Mouse (Mus musculus) cortical plate, adult 2 months (tissue): ENCODE measurements around the gene Mylk3.

Experiments
- CTCF ChIP-seq: fragments of 200-500 bp; IDR thresholded peaks from 2 replicates; pipeline ENCODE4 v1.5.1; 2011; ENCODE audit warnings: mild to moderate bottlenecking, control low read depth, low read length; ENCODE audit not compliant: insufficient read depth; ENCODE audit errors: extremely low read depth
- POLR2A ChIP-seq: fragments of 200-500 bp; IDR thresholded peaks from 2 replicates; pipeline ENCODE4 v1.6.1; 2011; ENCODE audit warnings: mild to moderate bottlenecking, low read length, control low read depth; ENCODE audit not compliant: insufficient read depth; ENCODE audit errors: extremely low read depth

- TF ChIP-seq CTCF (no peak), POLR2A (no peak)
Observed at GRCm38 (mm10) chr8:85329506-85329905, 56.6 kb downstream of the Mylk3 start.
